Mouse (Mus musculus) intestine, embryonic 16.5 days (tissue): ENCODE measurements at regions not wholly inside any gene's neighbourhood (a gene's known extent, or its start where the extent isn't known, plus 50 kb on each side); places are given as distances from the start of the nearest gene placed in this dataset.
A peak's percentile ranks its signal among the peaks of the same experiment; 100 is the strongest.

Experiments
- ATAC-seq: fragments of 200-750 bp; cut with Nextera tagmentation; 2 replicates; pipeline ENCODE4 v1.8.0; 2017; ENCODE audit warnings: moderate TSS enrichment, moderate library complexity
- H3K27ac ChIP-seq: fragments of 300-500 bp; sonication (generic); 2 replicates; pipeline ENCODE4 v1.5.1; 2014; ENCODE audit warnings: mild to moderate bottlenecking, low read length
- H3K27me3 ChIP-seq: fragments of 300-500 bp; sonication (generic); replicated peaks from 2 replicates; pipeline ENCODE4 v1.6.1; 2014; ENCODE audit warnings: low read length, control low read depth, mixed read lengths; ENCODE audit not compliant: control insufficient read depth, insufficient read depth
- H3K36me3 ChIP-seq: fragments of 300-500 bp; sonication (generic); 2 replicates; pipeline ENCODE4 v1.6.1; 2014; ENCODE audit warnings: low read length, control low read depth; ENCODE audit not compliant: control insufficient read depth, insufficient read depth
- H3K4me1 ChIP-seq: fragments of 300-500 bp; sonication (generic); 2 replicates; pipeline ENCODE4 v1.6.1; 2014; ENCODE audit warnings: low read length, control low read depth, mixed read lengths; ENCODE audit not compliant: control insufficient read depth, insufficient read depth
- H3K4me2 ChIP-seq: fragments of 300-500 bp; sonication (generic); 2 replicates; pipeline ENCODE4 v1.6.1; 2014; ENCODE audit warnings: low read depth, low read length, control low read depth
- H3K4me3 ChIP-seq: fragments of 300-500 bp; sonication (generic); 2 replicates; pipeline ENCODE4 v1.5.1; 2014; ENCODE audit warnings: mild to moderate bottlenecking, low read length
- H3K9ac ChIP-seq: fragments of 300-500 bp; sonication (generic); 2 replicates; pipeline ENCODE4 v1.6.1; 2014; ENCODE audit warnings: low read depth, low read length
- H3K9me3 ChIP-seq: fragments of 300-500 bp; sonication (generic); 2 replicates; pipeline ENCODE4 v1.6.1; 2016; ENCODE audit warnings: low read length, control low read depth; ENCODE audit not compliant: control insufficient read depth
- WGBS: fragments of 180-500 bp; shearing (Covaris S2); extraction: QIAGEN DNeasy Blood & Tissue Kit; methylation state at CpG from one replicate; pipeline ENCODE4 v1.1.7; 2014; 5-methylcytosine and 5-hydroxymethylcytosine counted together

DNA sequence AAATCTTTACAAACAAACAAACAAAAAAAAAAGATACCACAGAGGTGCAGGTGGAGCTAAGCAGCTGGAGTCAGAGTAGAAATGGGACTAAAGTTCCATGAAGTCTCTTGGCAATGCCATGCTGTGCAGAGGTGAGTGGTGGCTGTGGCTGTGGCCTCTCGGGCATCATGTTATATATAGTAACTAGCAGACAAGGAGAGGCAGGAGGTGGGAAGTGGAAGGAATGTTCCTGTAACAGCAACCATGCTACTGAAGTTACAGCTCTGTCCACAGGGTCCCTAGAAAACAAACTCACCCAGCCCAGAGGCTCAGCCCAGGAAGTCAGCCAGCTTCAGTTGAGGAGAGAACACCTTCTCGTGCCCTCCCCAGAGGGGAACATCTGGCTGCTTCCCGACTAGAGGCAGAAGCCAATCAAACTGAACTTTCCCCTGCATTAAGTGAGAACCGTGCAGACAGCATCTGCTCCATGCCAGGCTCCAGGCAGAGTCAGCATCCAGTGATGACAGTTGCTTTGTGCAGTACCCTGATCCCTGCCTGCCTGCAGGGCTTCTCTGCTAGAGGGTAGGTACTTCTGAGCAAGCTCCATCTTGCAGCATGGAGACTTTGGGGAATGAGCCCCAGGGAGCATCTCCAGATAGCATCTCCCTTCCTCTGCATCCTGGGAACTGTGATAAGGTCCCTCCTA is 154.2 kb downstream of the Rybp start:
- Histone ChIP-seq H3K9me3 (no peaks in the 10 kb centered on the region), H3K4me1 (no peaks in the 10 kb centered on the region; the same call in 1 of the 2 replicates), H3K36me3 (no peaks in the 10 kb centered on the region), H3K27ac (no peak overlapping the region), H3K9ac (no peak overlapping the region), H3K4me2 (no peak overlapping the region), H3K4me3 (no peak overlapping the region), H3K27me3 (no peaks in the 10 kb centered on the region)
- WGBS: 37% methylated on average over 4 of the region's 4 CpGs
- no peak; the same call in 1 of the 2 replicates for ATAC-seq

DNA sequence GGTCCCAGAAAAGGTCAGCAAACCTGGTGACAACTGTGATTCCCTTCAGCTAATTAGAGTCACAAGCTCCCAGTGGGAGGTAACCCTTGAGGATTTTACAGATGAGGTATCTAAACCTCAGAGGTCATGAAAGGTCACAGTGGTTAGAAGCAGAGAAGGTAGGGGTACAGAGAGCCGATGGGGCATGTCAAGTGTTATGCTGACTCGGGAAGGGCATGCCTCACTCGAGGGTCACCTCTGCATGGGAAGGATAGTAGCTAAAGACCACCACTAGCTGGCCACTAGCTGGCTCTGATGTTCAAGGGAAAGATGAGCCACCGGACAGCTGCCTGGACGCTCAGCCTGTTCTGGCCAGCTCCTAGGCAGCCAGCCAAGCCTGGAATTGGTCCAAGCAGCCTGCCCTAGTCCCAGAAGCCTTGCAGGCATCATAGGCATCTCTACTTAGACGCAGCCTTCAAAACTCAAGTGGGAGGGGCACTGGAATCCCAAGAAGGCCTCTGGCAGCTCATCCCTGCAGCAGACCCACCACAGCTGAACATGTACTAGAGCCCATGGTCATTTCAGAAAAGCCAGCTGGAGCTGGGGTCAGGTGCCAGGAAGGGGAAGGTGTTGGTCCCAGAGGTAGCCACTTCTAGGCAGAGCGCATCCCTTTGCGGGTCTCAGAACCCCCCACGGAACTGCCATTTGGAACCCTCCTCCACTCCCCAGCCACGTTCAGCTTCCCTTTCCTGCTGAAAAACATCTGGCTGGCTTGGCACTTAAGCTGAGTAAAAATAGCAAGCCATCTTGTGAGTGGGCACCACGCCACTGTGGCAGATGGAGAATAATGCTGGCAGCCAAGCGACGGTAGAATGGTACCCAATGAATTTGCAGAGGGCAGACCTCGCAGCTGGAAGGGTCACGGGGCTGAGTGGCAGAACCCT is 159.8 kb downstream of the Rybp start:
- Histone ChIP-seq H3K4me1 (peaks cover 12% of the 10 kb centered on the region), H3K27ac (0 out of 2 replicates have a peak overlapping the region, but pooled peaks have one; percentile 13), H3K9ac (no peak overlapping the region; the same call in 1 of the 2 replicates), H3K36me3 (no peaks in the 10 kb centered on the region), H3K9me3 (no peaks in the 10 kb centered on the region), H3K4me2 (no peak overlapping the region), H3K27me3 (no peaks in the 10 kb centered on the region), H3K4me3 (no peak overlapping the region)
- ATAC-seq: peak; percentile 69
- WGBS: 46% methylated on average over 15 of the region's 15 CpGs

DNA sequence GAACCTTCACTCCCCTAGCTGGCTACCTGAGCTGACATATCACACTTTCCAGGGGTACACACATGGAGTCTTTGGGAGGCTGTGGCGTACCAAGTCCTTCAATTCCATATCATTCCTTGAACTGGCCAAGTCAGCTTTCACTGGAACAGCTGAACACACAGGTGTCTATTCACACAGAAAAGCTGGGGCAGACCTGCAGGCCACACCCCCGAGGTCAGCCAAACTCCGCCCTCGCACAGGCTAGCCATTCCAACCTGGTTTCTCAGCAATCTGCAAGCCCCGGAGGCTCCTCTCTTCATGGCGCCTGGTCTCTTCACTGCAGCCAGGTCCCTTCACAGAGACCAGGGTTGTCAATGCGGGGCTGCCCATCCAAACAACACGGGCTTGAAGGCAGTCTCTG is 160.5 kb downstream of the Rybp start:
- Histone ChIP-seq H3K27ac (0 out of 2 replicates have a peak overlapping the region, but pooled peaks have one; percentile 13), H3K9ac (no peak overlapping the region; the same call in 1 of the 2 replicates), H3K4me1 (peaks cover 12% of the 10 kb centered on the region), H3K27me3 (no peaks in the 10 kb centered on the region), H3K36me3 (no peaks in the 10 kb centered on the region), H3K4me3 (no peak overlapping the region), H3K9me3 (no peaks in the 10 kb centered on the region), H3K4me2 (no peak overlapping the region)
- ATAC-seq: peak; percentile 54
- 53% methylated on average over 8 of the region's 8 CpGs for WGBS

DNA sequence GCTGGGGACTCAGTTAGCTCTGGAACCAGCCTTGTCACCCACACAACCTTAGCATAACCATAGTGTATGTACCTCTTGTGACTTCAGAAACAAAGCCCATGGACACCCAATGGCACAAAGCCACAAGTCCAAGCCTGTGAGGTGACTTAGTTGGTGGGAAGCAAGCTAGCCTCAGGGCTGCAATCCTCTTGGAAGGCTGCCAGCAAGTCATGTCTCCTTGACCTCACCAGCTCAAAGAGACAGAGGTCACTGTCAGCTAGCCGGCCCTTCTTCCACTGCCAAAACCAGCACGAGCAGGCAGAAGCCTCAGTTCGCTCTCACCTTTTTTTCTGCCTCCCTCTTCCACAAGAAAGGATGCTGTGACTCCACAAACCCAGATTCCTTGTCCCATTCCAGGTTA is 161.0 kb downstream of the Rybp start:
- no peaks in the 10 kb centered on the region for H3K9me3 ChIP-seq
- H3K4me3 ChIP-seq: no peak overlapping the region
- H3K4me1 ChIP-seq: peaks cover 12% of the 10 kb centered on the region
- no peak overlapping the region for H3K9ac ChIP-seq
- 77% methylated on average over 3 of the region's 3 CpGs for WGBS
- no peak overlapping the region for H3K4me2 ChIP-seq
- H3K27me3 ChIP-seq: no peaks in the 10 kb centered on the region
- 0 out of 2 replicates have a peak, but pooled peaks have one; percentile 8 for ATAC-seq
- no peak overlapping the region for H3K27ac ChIP-seq
- H3K36me3 ChIP-seq: no peaks in the 10 kb centered on the region

DNA sequence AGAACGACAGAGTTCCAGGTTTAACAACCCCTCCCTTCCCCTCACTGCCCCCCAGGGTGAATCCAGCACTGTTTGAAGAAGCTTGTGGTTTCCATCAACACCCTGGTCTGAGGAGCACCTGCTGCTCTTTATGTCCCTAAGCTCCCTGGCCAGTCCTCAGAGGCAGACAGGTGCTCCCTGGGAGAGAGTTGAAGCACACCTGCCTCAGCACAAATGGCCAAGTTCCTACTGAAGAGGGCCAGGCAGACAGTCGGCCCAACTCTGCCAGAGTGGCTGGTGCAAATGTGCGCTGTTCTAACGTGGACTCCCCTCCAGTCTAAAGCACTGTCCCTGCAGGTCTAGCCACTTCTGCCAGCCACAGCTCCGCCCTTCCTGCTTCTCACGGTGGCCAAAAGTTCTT is 166.0 kb downstream of the Rybp start:
- H3K4me2 ChIP-seq: no peak overlapping the region

DNA sequence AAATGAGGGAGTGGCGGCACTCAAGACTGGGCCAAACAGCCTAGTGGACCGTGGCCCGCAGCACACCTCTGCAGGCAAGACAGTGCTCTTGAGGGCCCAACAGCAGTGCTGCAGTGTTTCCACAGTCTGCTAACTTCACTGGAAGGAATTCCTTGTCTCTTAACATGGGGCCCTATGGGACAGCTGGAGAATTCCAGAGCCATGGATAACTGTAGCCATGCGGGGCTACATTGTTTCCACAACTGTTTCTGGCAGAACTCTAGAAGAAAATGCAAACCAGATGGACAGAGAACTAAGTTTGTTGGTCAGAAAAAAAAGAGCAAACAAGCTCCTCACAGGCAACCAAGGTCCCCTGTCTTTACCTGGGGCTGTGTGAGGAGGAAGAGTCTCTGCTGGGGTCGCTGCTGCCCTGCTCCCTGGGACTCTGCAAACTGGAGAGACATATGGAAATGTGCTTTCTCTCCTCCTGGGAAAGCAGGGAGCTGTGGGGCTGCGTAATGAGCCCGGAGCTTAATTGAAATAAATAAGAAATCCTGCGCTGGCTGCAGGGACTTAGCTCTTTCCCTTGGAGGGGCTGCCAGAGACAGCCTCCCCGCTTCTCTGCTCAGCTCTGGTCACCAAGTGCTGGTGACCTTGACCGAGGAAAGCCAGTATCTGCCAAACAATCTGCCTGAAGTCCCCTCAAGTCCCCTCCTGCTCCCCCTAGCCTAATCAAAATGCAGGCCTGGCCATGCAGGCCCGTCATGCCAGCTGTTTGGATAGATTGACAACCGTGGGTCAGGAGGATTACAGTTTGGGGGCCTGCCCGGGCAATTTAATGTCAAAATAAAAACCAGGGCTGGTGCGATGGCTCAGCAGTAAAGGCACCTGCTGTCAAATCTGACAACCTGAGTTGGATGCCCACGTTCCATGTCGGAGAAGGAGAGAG is 167.0 kb downstream of the Rybp start:
- Histone ChIP-seq H3K36me3 (no peaks in the 10 kb centered on the region), H3K4me3 (no peak overlapping the region), H3K4me1 (no peaks in the 10 kb centered on the region), H3K27ac (no peak overlapping the region), H3K9me3 (no peaks in the 10 kb centered on the region), H3K4me2 (no peak overlapping the region), H3K9ac (no peak overlapping the region), H3K27me3 (no peaks in the 10 kb centered on the region)
- no peak for ATAC-seq
- WGBS: 67% methylated on average over 16 of the region's 16 CpGs

More for the DNA sequence above, 166.0 kb downstream of the Rybp start:
- Histone ChIP-seq H3K36me3 (no peaks in the 10 kb centered on the region), H3K27me3 (no peaks in the 10 kb centered on the region), H3K9me3 (no peaks in the 10 kb centered on the region), H3K4me3 (no peak overlapping the region), H3K27ac (no peak overlapping the region), H3K4me1 (no peaks in the 10 kb centered on the region), H3K9ac (no peak overlapping the region)
- no peak for ATAC-seq
- WGBS: 45% methylated on average over 6 of the region's 6 CpGs

DNA sequence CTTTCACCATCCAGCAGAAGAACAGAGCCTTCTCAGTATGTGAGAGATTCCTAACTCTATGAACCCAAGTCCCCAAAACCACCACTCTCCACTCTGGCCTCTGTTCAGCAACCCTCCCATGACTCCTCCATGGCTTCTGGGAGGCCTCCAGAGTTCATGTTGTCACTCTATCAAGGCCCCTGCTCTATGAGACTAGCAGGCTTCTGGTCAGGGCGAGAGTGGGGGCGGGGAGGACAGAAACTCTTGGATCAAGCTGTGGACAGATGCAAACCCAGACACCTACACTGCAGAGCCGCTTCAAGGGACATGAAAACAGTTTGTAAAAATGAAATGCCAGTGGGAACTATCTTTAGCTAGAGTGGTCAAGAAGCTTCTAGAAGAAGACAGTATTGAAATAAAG is 170.2 kb downstream of the Rybp start:
- H3K4me3 ChIP-seq: no peak overlapping the region
- H3K36me3 ChIP-seq: no peaks in the 10 kb centered on the region
- no peak overlapping the region for H3K9ac ChIP-seq
- H3K27ac ChIP-seq: no peak overlapping the region
- 88% methylated on average over 3 of the region's 3 CpGs for WGBS
- ATAC-seq: no peak
- H3K4me2 ChIP-seq: no peak overlapping the region
- H3K9me3 ChIP-seq: no peaks in the 10 kb centered on the region
- no peaks in the 10 kb centered on the region for H3K27me3 ChIP-seq
- no peaks in the 10 kb centered on the region; the same call in 1 of the 2 replicates for H3K4me1 ChIP-seq

DNA sequence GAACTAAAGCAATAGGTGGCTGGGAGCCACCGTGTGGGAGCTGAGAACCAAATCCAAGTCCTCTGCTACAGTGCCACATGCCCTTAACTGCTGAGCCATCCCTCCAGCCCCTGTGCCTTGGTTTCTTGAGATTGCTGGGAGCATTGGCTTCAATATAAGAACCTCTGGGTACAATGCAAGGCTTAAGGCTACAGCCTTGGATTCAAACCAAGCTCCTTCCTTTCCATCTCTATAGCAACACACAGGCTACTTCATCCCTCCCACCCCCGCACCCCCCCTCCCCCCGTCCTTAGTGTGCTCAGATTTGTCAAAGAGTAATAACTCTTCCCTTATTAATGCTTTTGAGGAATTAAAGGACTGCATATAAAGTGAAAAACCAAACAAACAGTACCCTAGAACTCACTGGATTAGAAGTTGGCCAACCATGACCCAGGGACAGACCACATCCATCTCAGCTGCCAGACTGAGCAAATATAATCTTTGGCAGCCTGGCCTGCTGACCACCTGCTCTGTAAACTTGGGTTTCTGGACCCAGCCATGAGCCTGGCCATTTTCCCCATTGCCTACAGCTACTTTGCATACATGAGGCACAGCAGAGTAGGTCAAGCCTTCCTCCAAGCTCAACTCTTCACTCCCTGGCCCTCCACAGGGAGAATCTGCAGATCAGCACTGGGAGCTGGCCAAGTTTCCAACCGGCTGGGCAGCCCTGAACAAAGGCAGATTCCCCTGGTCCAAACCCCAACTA is 173.7 kb downstream of the Rybp start:
- Histone ChIP-seq H3K4me1 (peaks cover 14% of the 10 kb centered on the region), H3K4me3 (no peak overlapping the region), H3K9me3 (no peaks in the 10 kb centered on the region), H3K27ac (no peak overlapping the region), H3K9ac (no peak overlapping the region), H3K36me3 (no peaks in the 10 kb centered on the region), H3K27me3 (no peaks in the 10 kb centered on the region), H3K4me2 (no peak overlapping the region)
- ATAC-seq: no peak
- 62% methylated on average over 4 of the region's 4 CpGs for WGBS
